Mouse (Mus musculus): ENCODE results near the gene Plekha3. TPM values are rescaled to one million over a fixed set of nuclear protein-coding genes. Genes with fewer than 3 reads are reported as not detected.

Gene Plekha3
- polyA plus RNA-seq, 1 experiment from 2014 or later: 8.8 TPM

GRCm38 (mm10) chr2:76688162-76688561 is 13.1 kb downstream of the Plekha3 start:
- Histone ChIP-seq H3K4me3 (no peak overlapping the region), H3K27ac (no peak overlapping the region), H3K9me3 (no peaks in the 10 kb centered on the region), H3K36me3 (peaks cover 91% of the 10 kb centered on the region), H3K27me3 (ENCODE audit: insufficient read depth, poor library complexity, severe bottlenecking) (no peaks in the 10 kb centered on the region), H3K4me1 (replicated peaks) (0 out of 2 replicates have a peak, but pooled peaks cover 3% of the 10 kb centered on the region)
- no peak for DNase-seq (ENCODE audit: low spot score)
- 78% methylated on average over 7 of the region's 7 CpGs for WGBS

DNA sequence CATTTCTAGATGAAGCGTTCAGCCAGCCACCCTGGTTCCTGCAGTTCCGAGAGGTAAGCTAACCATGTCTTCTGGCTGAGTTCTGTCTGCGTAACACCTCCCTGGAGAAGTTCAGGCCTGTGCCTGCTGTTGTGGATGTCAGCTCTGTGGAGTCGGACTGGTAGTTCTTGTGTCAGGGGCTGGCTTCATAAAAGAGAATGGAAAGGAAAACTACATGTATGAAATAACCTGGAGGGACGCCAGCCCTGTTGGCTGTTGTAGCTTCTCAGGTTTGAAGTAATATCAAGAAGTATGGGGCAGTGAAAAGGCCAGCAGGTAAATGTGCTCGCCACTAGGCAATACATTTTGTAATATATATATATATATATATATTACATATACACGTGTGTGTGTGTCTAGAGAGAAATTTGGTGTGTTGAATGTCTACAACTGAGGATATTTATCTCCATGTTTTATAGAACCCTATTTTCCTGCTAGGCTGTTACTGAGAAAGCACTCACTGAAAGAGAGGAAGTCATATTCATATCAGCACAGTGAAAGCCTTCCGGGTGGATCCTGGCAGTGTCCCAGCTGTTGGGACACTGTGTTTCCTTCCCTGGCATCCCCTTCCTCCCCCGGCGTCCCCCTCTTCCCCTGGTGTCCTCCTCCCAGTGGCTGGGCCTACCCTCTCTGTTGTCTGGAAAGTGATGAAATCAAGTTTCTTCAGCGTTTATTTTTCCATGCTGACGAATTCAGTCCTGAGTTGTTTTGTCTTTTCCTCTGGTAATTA is 15.5 kb downstream of the Plekha3 start:
- no peak for DNase-seq (ENCODE audit: low spot score)
- peaks cover 92% of the 10 kb centered on the region for H3K36me3 ChIP-seq
- no peaks in the 10 kb centered on the region for H3K9me3 ChIP-seq
- no peak overlapping the region for H3K27ac ChIP-seq
- 92% methylated on average over 12 of the region's 12 CpGs for WGBS
- 0 out of 2 replicates have a peak, but pooled peaks cover 3% of the 10 kb centered on the region for H3K4me1 ChIP-seq (replicated peaks)
- H3K27me3 ChIP-seq (ENCODE audit: insufficient read depth, poor library complexity, severe bottlenecking): no peaks in the 10 kb centered on the region
- H3K4me3 ChIP-seq: no peak overlapping the region

- no peak overlapping the region for H3K4me3 ChIP-seq
- peaks cover 90% of the 10 kb centered on the region for H3K36me3 ChIP-seq
- no peaks in the 10 kb centered on the region for H3K9me3 ChIP-seq
- no peak overlapping the region for H3K27ac ChIP-seq
- H3K4me1 ChIP-seq (replicated peaks): no peaks in the 10 kb centered on the region
- no peaks in the 10 kb centered on the region for H3K27me3 ChIP-seq (ENCODE audit: insufficient read depth, poor library complexity, severe bottlenecking)
- DNase-seq (ENCODE audit: low spot score): no peak
- 81% methylated on average over 5 of the region's 5 CpGs for WGBS
Observed at GRCm38 (mm10) chr2:76693765-76694164, 18.7 kb downstream of the Plekha3 start.

DNA sequence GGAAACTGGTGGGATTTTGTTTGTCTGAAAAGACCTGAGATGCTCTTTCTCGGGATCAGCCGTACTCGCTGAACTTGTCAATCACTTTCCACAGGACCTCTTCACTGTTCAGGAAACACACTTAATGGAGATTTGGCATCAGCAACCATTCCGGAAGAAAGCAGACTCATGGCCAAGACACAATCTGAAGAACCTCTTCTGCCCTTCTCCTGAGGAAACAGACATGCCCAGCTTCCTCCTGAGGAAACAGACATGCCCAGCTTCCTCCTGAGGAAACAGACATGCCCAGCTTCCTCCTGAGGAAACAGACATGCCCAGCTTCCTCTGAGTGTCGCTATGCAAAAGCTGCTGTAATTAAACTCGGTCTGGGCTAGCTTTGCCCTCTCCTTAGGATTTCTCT is 20.2 kb downstream of the Plekha3 start:
- Histone ChIP-seq H3K9me3 (no peaks in the 10 kb centered on the region), H3K36me3 (peaks cover 81% of the 10 kb centered on the region), H3K4me3 (no peak overlapping the region), H3K27me3 (ENCODE audit: insufficient read depth, poor library complexity, severe bottlenecking) (no peaks in the 10 kb centered on the region), H3K4me1 (replicated peaks) (0 out of 2 replicates have a peak, but pooled peaks cover 4% of the 10 kb centered on the region), H3K27ac (no peak overlapping the region)
- WGBS: 87% methylated on average over 6 of the region's 6 CpGs
- no peak for DNase-seq (ENCODE audit: low spot score)

DNA sequence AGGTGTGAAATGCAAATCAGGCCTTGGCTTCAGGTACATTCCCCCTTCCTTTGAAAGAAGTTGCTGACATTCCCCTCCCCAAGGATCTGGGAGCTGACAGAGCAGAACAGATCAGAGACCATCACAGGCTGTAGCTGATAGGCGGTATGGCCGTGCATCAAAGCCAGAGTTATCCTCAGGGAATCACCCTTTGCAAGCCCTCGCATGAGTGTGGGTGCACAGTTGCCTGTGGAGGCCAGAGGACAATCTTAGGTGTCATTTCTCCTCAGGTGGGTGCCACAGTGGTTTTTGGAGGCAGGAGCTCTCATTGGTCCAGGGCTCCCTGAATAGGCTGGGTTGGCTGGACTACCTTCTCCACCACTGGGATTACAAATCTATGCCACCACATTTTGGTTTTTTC is 27.1 kb downstream of the Plekha3 start:
- DNase-seq (ENCODE audit: low spot score): no peak
- H3K27me3 ChIP-seq (ENCODE audit: insufficient read depth, poor library complexity, severe bottlenecking): no peaks in the 10 kb centered on the region
- 93% methylated on average over 3 of the region's 3 CpGs for WGBS
- no peaks in the 10 kb centered on the region for H3K9me3 ChIP-seq
- no peak overlapping the region for H3K4me3 ChIP-seq
- 0 out of 2 replicates have a peak, but pooled peaks cover 4% of the 10 kb centered on the region for H3K4me1 ChIP-seq (replicated peaks)
- H3K36me3 ChIP-seq: peaks cover 18% of the 10 kb centered on the region; the same call in 1 of the 2 replicates
- no peak overlapping the region for H3K27ac ChIP-seq

DNA sequence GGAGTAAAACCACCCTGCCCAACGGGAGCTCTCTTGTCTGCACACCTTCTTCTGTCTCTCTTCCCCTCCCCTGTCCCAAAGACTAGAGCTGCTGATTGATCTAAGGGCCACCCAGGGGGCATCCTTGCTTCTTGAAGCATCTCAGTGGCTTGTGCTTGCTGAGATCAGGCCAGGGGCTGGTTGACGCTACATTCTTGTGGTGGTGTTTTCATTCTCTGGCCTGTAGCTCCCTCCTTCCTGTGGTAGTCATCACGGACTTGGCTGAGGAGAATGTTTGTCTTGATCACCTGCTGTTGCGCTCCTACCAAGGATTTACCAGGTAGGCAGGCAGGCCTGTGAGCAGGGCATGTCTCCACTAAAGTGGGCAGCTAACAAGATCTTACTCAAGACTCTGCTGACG is 27.7 kb downstream of the Plekha3 start:
- Histone ChIP-seq H3K27ac (no peak overlapping the region), H3K4me1 (replicated peaks) (0 out of 2 replicates have a peak, but pooled peaks cover 4% of the 10 kb centered on the region), H3K36me3 (peaks cover 12% of the 10 kb centered on the region; the same call in 1 of the 2 replicates), H3K4me3 (no peak overlapping the region), H3K27me3 (ENCODE audit: insufficient read depth, poor library complexity, severe bottlenecking) (no peaks in the 10 kb centered on the region), H3K9me3 (no peaks in the 10 kb centered on the region)
- WGBS: 80% methylated on average over 5 of the region's 5 CpGs
- DNase-seq (ENCODE audit: low spot score): no peak

GRCm38 (mm10) chr2:76705655-76706054 is 30.6 kb downstream of the Plekha3 start:
- no peaks in the 10 kb centered on the region for H3K27me3 ChIP-seq (ENCODE audit: insufficient read depth, poor library complexity, severe bottlenecking)
- H3K36me3 ChIP-seq: peaks cover 18% of the 10 kb centered on the region
- WGBS: 90% methylated on average over 13 of the region's 13 CpGs
- H3K4me3 ChIP-seq: no peak overlapping the region
- no peak for DNase-seq (ENCODE audit: low spot score)
- no peak overlapping the region for H3K27ac ChIP-seq
- H3K4me1 ChIP-seq (replicated peaks): no peaks in the 10 kb centered on the region
- peaks cover 18% of the 10 kb centered on the region for H3K9me3 ChIP-seq

DNA sequence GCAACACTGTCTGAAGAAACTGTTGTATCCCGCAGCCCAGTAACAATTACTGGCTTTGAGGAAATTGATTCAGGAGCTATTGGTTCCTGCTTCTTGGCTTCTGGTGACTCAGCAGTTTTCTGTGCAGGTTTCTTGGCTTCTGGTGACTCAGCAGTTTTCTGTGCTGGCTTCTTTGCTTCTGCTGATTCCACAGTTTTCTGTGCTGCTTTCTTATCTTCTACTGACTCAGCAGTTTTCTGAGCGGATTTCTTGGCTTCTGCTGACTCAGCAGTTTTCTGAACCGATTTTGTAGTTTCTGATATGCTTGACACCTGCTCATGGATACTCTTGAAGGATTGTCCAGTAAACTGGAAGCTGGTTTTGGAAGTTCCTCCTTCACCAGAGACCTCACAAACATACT is 33.4 kb downstream of the Plekha3 start:
- 94% methylated on average over 3 of the region's 3 CpGs for WGBS
- Histone ChIP-seq H3K36me3 (peaks cover 25% of the 10 kb centered on the region), H3K9me3 (peaks cover 34% of the 10 kb centered on the region), H3K4me1 (replicated peaks) (no peaks in the 10 kb centered on the region), H3K27ac (no peak overlapping the region), H3K27me3 (ENCODE audit: insufficient read depth, poor library complexity, severe bottlenecking) (no peaks in the 10 kb centered on the region), H3K4me3 (no peak overlapping the region)
- no peak for DNase-seq (ENCODE audit: low spot score)

- H3K27me3 ChIP-seq (ENCODE audit: insufficient read depth, poor library complexity, severe bottlenecking): no peaks in the 10 kb centered on the region
- no peak for DNase-seq (ENCODE audit: low spot score)
- 72% methylated on average over 8 of the region's 8 CpGs for WGBS
- H3K4me3 ChIP-seq: no peak overlapping the region
- H3K4me1 ChIP-seq (replicated peaks): no peaks in the 10 kb centered on the region
- H3K27ac ChIP-seq: no peak overlapping the region
- H3K36me3 ChIP-seq: peaks cover 17% of the 10 kb centered on the region
- H3K9me3 ChIP-seq: peaks cover 33% of the 10 kb centered on the region
Observed at GRCm38 (mm10) chr2:76714984-76715383, 39.9 kb downstream of the Plekha3 start.

- H3K36me3 ChIP-seq: peaks cover 5% of the 10 kb centered on the region; the same call in 1 of the 2 replicates
- peaks cover 18% of the 10 kb centered on the region for H3K9me3 ChIP-seq
- no peaks in the 10 kb centered on the region for H3K27me3 ChIP-seq (ENCODE audit: insufficient read depth, poor library complexity, severe bottlenecking)
- 95% methylated on average over 14 of the region's 14 CpGs for WGBS
- H3K4me1 ChIP-seq (replicated peaks): no peaks in the 10 kb centered on the region
- H3K4me3 ChIP-seq: no peak overlapping the region
- no peak for DNase-seq (ENCODE audit: low spot score)
- no peak overlapping the region for H3K27ac ChIP-seq
Observed at GRCm38 (mm10) chr2:76719650-76720049, 44.6 kb downstream of the Plekha3 start.

Other genes starting within 250 kb of the Plekha3 start
- gene Prkra, start 27.3 kb upstream of the Plekha3 start, polyA plus RNA-seq (2016; fragmentation: Nextera tagmentation; extraction: Ambion mirVana): 86.9 and 96.2 TPM in 2 replicates
- gene Pjvk, start 26.8 kb upstream of the Plekha3 start, polyA plus RNA-seq (2016; fragmentation: Nextera tagmentation; extraction: Ambion mirVana): 0.62 and 0.82 TPM in 2 replicates
- gene Fkbp7, start 2.2 kb upstream of the Plekha3 start, polyA plus RNA-seq (2016; fragmentation: Nextera tagmentation; extraction: Ambion mirVana): 14.3 and 19.2 TPM in 2 replicates